Mouse (Mus musculus) G1E (cell line): ENCODE measurements around the gene Dclre1c.

Experiments used
- CTCF ChIP-seq: IDR thresholded peaks from 2 replicates; pipeline ENCODE4 v1.5.1; 2012; ENCODE audit warnings: low read depth, low read length, inconsistent platforms, mixed read lengths
- TAL1 ChIP-seq: conservative IDR thresholded peaks from 2 replicates; pipeline ENCODE4 v1.6.1; 2012; ENCODE audit warnings: low read depth, low read length, inconsistent platforms, mixed read lengths

- TF ChIP-seq CTCF: no peak
- TF ChIP-seq TAL1: no peak
These were observed 20.3 kb downstream of the Dclre1c start for GRCm38 (mm10) chr2:3444206-3444605.
